Mouse (Mus musculus) adrenal gland, postnatal 14 days (tissue): Measurements from ENCODE around the gene Stat5a. TPM values are rescaled to one million over a fixed set of nuclear protein-coding genes. Genes with fewer than 3 reads are reported as not detected.

ENCODE experiments used
- total RNA-seq: library from RNA; stranded (reverse); gene quantifications from 2 replicates; pipeline ENCODE4 v1.2.3, GENCODE M21; 2021

The Stat5a gene
- total RNA-seq, 1 experiment from 2014 or later: 37.8 TPM

Other genes starting within 250 kb of the Stat5a start
- gene Nkiras2, start 240.1 kb upstream of the Stat5a start, total RNA-seq: 41.1 and 44.4 TPM in 2 replicates
- 217 and 264 TPM in 2 replicates for gene Dnajc7, start 239.2 kb upstream of the Stat5a start, total RNA-seq
- 0.19 TPM in 1 of 2 replicates, not detected in the other for gene Zfp385c, start 166.9 kb upstream of the Stat5a start, total RNA-seq
- 15.8 and 16.2 TPM in 2 replicates for gene Dhx58, start 155.1 kb upstream of the Stat5a start, total RNA-seq
- 39.9 and 44.6 TPM in 2 replicates for gene Kat2a, start 146.9 kb upstream of the Stat5a start, total RNA-seq
- gene Hspb9, start 145.5 kb upstream of the Stat5a start, total RNA-seq: not detected in 2 replicates
- gene Rab5c, start 121.1 kb upstream of the Stat5a start, total RNA-seq: 170 and 175 TPM in 2 replicates
- 0.11 and 0.15 TPM in 2 replicates for gene Kcnh4, start 99.4 kb upstream of the Stat5a start, total RNA-seq
- not detected in 2 replicates for gene Hcrt, start 96.4 kb upstream of the Stat5a start, total RNA-seq
- gene Ghdc, start 88.4 kb upstream of the Stat5a start, total RNA-seq: 19.7 and 19.9 TPM in 2 replicates
- 72.8 and 74.6 TPM in 2 replicates for gene Stat5b, start 8.6 kb upstream of the Stat5a start, total RNA-seq
- gene Stat3, start 80.2 kb downstream of the Stat5a start, total RNA-seq: 75.1 and 82.4 TPM in 2 replicates
- gene Cavin1, start 111.5 kb downstream of the Stat5a start, total RNA-seq: 290 and 306 TPM in 2 replicates
- gene Atp6v0a1, start 150.1 kb downstream of the Stat5a start, total RNA-seq: 91.3 and 111 TPM in 2 replicates
- 29.6 and 30.8 TPM in 2 replicates for gene Naglu, start 210.7 kb downstream of the Stat5a start, total RNA-seq
- 0.85 and 1.2 TPM in 2 replicates for gene Hsd17b1, start 219.1 kb downstream of the Stat5a start, total RNA-seq
- gene Coasy, start 223.2 kb downstream of the Stat5a start, total RNA-seq: 87.7 and 97.6 TPM in 2 replicates
- gene Mlx, start 227.9 kb downstream of the Stat5a start, total RNA-seq: 39.8 and 45.9 TPM in 2 replicates
- 6.6 and 8.8 TPM in 2 replicates for gene Psmc3ip, start 236.1 kb downstream of the Stat5a start, total RNA-seq